Mouse (Mus musculus) MEL (cell line): ENCODE data around the gene Robo1.

Experiments
- CTCF ChIP-seq, 3 experiments: IDR thresholded peaks in 2 of 3; conservative IDR thresholded peaks in 1 of 3; 2 replicates each; pipeline ENCODE4 v1.5.1; 2011 to 2012; ENCODE audit warnings: low read length in 3 of 3, low read depth in 2 of 3, mild to moderate bottlenecking in 2 of 3, improper control_type of control experiment in 1 of 3, inconsistent platforms in 1 of 3, mixed read lengths in 1 of 3, moderate library complexity in 1 of 3; ENCODE audit not compliant: control insufficient read depth in 1 of 3, insufficient read depth in 1 of 3, poor library complexity in 1 of 3, severe bottlenecking in 1 of 3
- E2F4 ChIP-seq: IDR thresholded peaks from 2 replicates; pipeline ENCODE4 v1.6.1; 2011; ENCODE audit warnings: low read depth, low read length, improper control_type of control experiment, borderline replicate concordance
- ELF1 ChIP-seq: IDR thresholded peaks from 2 replicates; pipeline ENCODE4 v1.6.1; 2014; ENCODE audit warnings: low read depth, mild to moderate bottlenecking, inconsistent platforms, low read length, improper control_type of control experiment, moderate library complexity
- EP300 ChIP-seq, 2 experiments: IDR thresholded peaks; 2 replicates each; pipeline ENCODE4 v1.6.1; 2011; ENCODE audit warnings: improper control_type of control experiment in 2 of 2, low read length in 2 of 2, low read depth in 1 of 2, mild to moderate bottlenecking in 1 of 2
- MAZ ChIP-seq: IDR thresholded peaks from 2 replicates; pipeline ENCODE4 v1.6.1; 2012; ENCODE audit warnings: low read depth, mild to moderate bottlenecking, inconsistent platforms, low read length, improper control_type of control experiment
- MXI1 ChIP-seq: IDR thresholded peaks from 2 replicates; pipeline ENCODE4 v1.6.1; 2011; ENCODE audit warnings: mild to moderate bottlenecking, low read depth, low read length, improper control_type of control experiment
- NRF1 ChIP-seq: IDR thresholded peaks from 2 replicates; pipeline ENCODE4 v1.6.1; 2014; ENCODE audit warnings: low read depth, mild to moderate bottlenecking, inconsistent platforms, low read length, improper control_type of control experiment, moderate library complexity; ENCODE audit not compliant: poor library complexity, insufficient read depth, severe bottlenecking
- POLR2A ChIP-seq, 2 experiments: IDR thresholded peaks; 2 replicates each; pipeline ENCODE4 v1.6.1; 2011 to 2012; ENCODE audit warnings: low read length in 2 of 2, mild to moderate bottlenecking in 2 of 2, control low read depth in 1 of 2, improper control_type of control experiment in 1 of 2, low read depth in 1 of 2, moderate library complexity in 1 of 2; ENCODE audit not compliant: control insufficient read depth in 1 of 2, insufficient read depth in 1 of 2, poor library complexity in 1 of 2
- POLR2AphosphoS2 ChIP-seq: IDR thresholded peaks from 2 replicates; pipeline ENCODE4 v1.6.1; 2011; ENCODE audit warnings: low read length, improper control_type of control experiment
- SMC3 ChIP-seq: IDR thresholded peaks from 2 replicates; pipeline ENCODE4 v1.6.1; 2011; ENCODE audit warnings: low read depth, low read length, improper control_type of control experiment
- USF2 ChIP-seq, 2 experiments: IDR thresholded peaks; 2 replicates each; pipeline ENCODE4 v1.6.1; 2011 to 2012; ENCODE audit warnings: improper control_type of control experiment in 2 of 2, low read length in 2 of 2, borderline replicate concordance in 1 of 2, inconsistent platforms in 1 of 2, low read depth in 1 of 2, mild to moderate bottlenecking in 1 of 2; ENCODE audit not compliant: insufficient read depth in 1 of 2
- ZMIZ1 ChIP-seq: IDR thresholded peaks from 2 replicates; pipeline ENCODE4 v1.6.1; 2012; ENCODE audit warnings: low read depth, mild to moderate bottlenecking, inconsistent platforms, low read length, improper control_type of control experiment, moderate library complexity
- ZNF384 ChIP-seq: IDR thresholded peaks from 2 replicates; pipeline ENCODE4 v1.6.1; 2012; ENCODE audit warnings: low read depth, mild to moderate bottlenecking, inconsistent platforms, low read length, improper control_type of control experiment

DNA sequence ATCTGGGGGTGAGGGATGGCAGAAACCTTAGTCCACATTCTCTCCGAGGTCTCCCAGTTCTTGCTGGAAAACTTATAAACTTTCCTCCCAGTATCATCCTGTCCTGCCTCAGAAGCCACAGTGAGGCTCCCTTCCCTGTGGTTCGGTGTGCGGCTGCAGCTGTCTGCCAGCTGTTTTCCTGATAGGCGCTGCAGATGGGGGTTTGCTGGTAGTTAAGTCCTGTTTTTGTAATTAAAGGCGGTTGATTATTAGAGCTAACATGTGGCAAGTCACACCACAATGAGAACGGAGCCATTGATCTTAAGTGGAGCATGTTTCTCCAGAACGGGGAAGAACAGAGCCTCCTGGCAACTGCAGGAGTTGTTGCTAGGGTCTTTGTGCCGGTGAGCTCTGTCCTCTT, 699.3 kb downstream of the Robo1 start:
- no peak for TF ChIP-seq USF2 (IDR thresholded peaks at IDR 0.05; ENCODE audit: borderline replicate concordance in 1 of 2, insufficient read depth in 1 of 2, low read depth in 1 of 2, low read length in 2 of 2)
- no peak for TF ChIP-seq POLR2A (IDR thresholded peaks at IDR 0.05; ENCODE audit: control insufficient read depth in 1 of 2, insufficient read depth in 1 of 2, low read depth in 1 of 2, low read length in 2 of 2, poor library complexity in 1 of 2)
- TF ChIP-seq CTCF (IDR thresholded peaks at IDR 0.05 in 2 of 3, conservative IDR thresholded peaks at IDR 0.05 in 1 of 3; ENCODE audit: control insufficient read depth in 1 of 3, insufficient read depth in 1 of 3, low read depth in 2 of 3, low read length in 3 of 3, poor library complexity in 1 of 3, severe bottlenecking in 1 of 3), result no peak
- TF ChIP-seq EP300 (IDR thresholded peaks at IDR 0.05; ENCODE audit: low read depth in 1 of 2, low read length in 2 of 2), result no peak
- TF ChIP-seq NRF1, result no peak
- no peak for TF ChIP-seq ZNF384
- TF ChIP-seq SMC3, result no peak
- TF ChIP-seq MAZ, result no peak
- no peak for TF ChIP-seq E2F4
- no peak for TF ChIP-seq POLR2AphosphoS2
- no peak for TF ChIP-seq MXI1
- TF ChIP-seq ZMIZ1, result no peak
- TF ChIP-seq ELF1, result no peak
